Mouse (Mus musculus) embryonic facial prominence, embryonic 11.5 days (tissue): ENCODE results near the gene Erfe. TPM values are rescaled to one million over a fixed set of nuclear protein-coding genes. Genes with fewer than 3 reads are reported as not detected.

ENCODE experiments used
- ATAC-seq: fragments of 200-750 bp; cut with Nextera tagmentation; replicated peaks from 2 replicates; pipeline ENCODE4 v1.8.0; 2017; ENCODE audit warnings: low read depth; ENCODE audit not compliant: insufficient number of reproducible peaks, low FRiP score, low TSS enrichment
- DNase-seq: peaks from one replicate; pipeline ENCODE4 v3.0.0-alpha.2; 2015; ENCODE audit warnings: low spot score
- H3K27ac ChIP-seq: fragments of 300-500 bp; sonication (generic); replicated peaks from 2 replicates; pipeline ENCODE4 v1.5.1; 2014; ENCODE audit warnings: mild to moderate bottlenecking, low read depth, low read length, control low read depth
- H3K27me3 ChIP-seq: fragments of 300-500 bp; sonication (generic); 2 replicates; pipeline ENCODE4 v1.6.1; 2014; ENCODE audit warnings: mild to moderate bottlenecking, low read length, moderate library complexity, mixed read lengths; ENCODE audit not compliant: control insufficient read depth, insufficient read depth
- H3K36me3 ChIP-seq: fragments of 300-500 bp; sonication (generic); replicated peaks from 2 replicates; pipeline ENCODE4 v1.6.1; 2014; ENCODE audit warnings: low read depth, mild to moderate bottlenecking, low read length, moderate library complexity, mixed read lengths; ENCODE audit not compliant: control insufficient read depth, insufficient read depth
- H3K4me1 ChIP-seq: fragments of 300-500 bp; sonication (generic); 2 replicates; pipeline ENCODE4 v1.6.1; 2014; ENCODE audit warnings: low read length, mixed read lengths; ENCODE audit not compliant: control insufficient read depth, insufficient read depth
- H3K4me2 ChIP-seq: fragments of 300-500 bp; sonication (generic); 2 replicates; pipeline ENCODE4 v1.6.1; 2014; ENCODE audit warnings: low read depth, mild to moderate bottlenecking, control low read depth, low read length, moderate library complexity
- H3K4me3 ChIP-seq: fragments of 300-500 bp; sonication (generic); 2 replicates; pipeline ENCODE4 v1.5.1; 2014; ENCODE audit warnings: low read depth, low read length, control low read depth
- H3K9ac ChIP-seq: fragments of 300-500 bp; sonication (generic); replicated peaks from 2 replicates; pipeline ENCODE4 v1.6.1; 2014; ENCODE audit warnings: mild to moderate bottlenecking, control low read depth, low read length
- H3K9me3 ChIP-seq: fragments of 300-500 bp; sonication (generic); replicated peaks from 2 replicates; pipeline ENCODE4 v1.6.1; 2016; ENCODE audit warnings: mild to moderate bottlenecking, low read length, inconsistent platforms, mixed read lengths; ENCODE audit not compliant: control insufficient read depth
- WGBS: fragments of 180-500 bp; shearing (Covaris S2); extraction: QIAGEN DNeasy Blood & Tissue Kit; methylation state at CpG from one replicate; pipeline ENCODE4 v1.1.7; 2014; 5-methylcytosine and 5-hydroxymethylcytosine counted together
- polyA plus RNA-seq: library from polyadenylated mRNA; unstranded; fragments of >200 nt; fragmentation: Nextera tagmentation; extraction: Ambion mirVana; gene quantifications from 2 replicates; pipeline ENCODE4 v1.2.1, GENCODE M21; 2014

Gene Erfe
- 1.3 and 2.0 TPM in 2 replicates for polyA plus RNA-seq

DNA sequence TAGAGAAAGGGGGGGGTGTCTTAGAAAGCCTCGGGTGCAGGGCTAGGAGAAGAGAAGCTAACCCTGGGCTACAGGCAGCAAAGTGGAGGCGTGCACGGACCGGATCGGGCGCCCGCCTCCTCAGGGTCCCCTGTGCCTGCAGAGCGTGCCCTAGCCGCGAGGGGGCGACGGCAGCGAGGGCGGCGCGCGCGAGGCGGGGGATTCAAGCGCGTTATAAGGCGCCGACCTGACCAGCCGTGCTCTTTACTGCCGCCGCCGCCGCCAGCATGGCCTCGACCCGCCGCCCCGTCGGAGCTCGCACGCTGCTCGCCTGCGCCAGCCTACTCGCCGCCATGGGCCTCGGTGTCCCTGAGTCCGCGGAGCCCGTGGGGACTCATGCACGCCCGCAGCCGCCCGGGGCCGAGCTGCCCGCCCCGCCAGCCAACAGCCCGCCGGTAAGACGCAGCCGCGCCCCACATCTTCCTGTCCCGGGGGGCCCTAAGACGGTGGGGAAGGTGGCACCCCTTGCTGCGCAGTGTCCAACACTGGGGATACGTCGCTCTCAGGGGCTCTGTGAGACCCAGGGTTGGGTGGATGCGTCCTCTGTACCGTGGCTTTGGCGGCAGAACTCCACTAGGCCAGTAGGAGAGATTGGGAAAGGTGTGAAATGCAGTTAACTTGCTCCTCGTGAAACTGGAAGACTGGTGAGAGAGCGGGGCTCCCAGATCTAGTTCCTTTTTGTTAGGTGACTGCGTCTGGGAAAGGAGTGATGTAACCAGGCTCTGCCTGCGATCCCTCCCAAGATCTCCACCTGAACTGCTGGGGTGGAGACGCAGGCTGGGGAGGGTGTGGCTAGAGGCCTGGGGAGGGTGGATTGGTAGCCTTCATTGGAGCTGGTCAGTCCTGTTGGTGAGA, at the start of gene Erfe:
Erfe (plus strand) TSS at position 216 of the 894 bp plus-strand sequence.
- DNase-seq = peak; percentile 80
- under 1% methylated on average over 68 of the region's 68 CpGs for WGBS
- no peaks in the 10 kb centered on the region for H3K9me3 ChIP-seq
- peak within 1 kb of the TSS; percentile 93 for H3K4me2 ChIP-seq
- peaks cover 9% of the 10 kb centered on the region for H3K27me3 ChIP-seq
- H3K4me3 ChIP-seq = peak within 1 kb of the TSS; percentile 44
- ATAC-seq = peak; percentile 63; the same call in 1 of the 2 replicates
- no peaks in the 10 kb centered on the region; the same call in 1 of the 2 replicates for H3K4me1 ChIP-seq
- H3K9ac ChIP-seq = peak within 1 kb of the TSS; percentile 74
- H3K27ac ChIP-seq = no peak within 1 kb of the TSS
- 0 out of 2 replicates have a peak, but pooled peaks cover 2% of the 10 kb centered on the region for H3K36me3 ChIP-seq

DNA sequence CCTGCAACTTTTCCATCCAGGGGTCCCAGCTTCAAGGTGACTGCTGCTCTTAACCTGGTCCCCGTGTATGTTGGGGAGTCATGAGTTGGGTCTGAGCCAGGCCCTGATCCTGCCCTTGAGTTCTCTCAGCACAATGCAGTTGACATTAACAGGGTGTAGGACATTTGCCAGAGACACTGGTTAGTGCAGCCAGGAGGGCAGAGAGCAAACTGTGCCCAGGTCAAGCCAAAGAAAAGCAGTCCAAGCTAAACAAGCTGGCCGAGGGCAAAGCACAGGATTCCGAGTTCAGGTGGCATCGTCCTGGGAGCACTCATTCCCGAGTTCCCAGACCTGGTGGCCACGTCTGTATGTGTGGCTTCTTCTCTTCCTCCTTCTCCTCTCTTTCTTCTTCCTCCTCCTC, 48.6 kb upstream of the Erfe start:
- no peak overlapping the region for H3K27ac ChIP-seq
- no peaks in the 10 kb centered on the region for H3K9me3 ChIP-seq
- WGBS = 81% methylated on average over 6 of the region's 6 CpGs
- no peak overlapping the region for H3K4me2 ChIP-seq
- ATAC-seq (no peak), DNase-seq (no peak)
- no peaks in the 10 kb centered on the region for H3K27me3 ChIP-seq
- H3K36me3 ChIP-seq = no peaks in the 10 kb centered on the region
- H3K4me3 ChIP-seq = no peak overlapping the region
- H3K4me1 ChIP-seq = no peaks in the 10 kb centered on the region
- no peak overlapping the region for H3K9ac ChIP-seq

DNA sequence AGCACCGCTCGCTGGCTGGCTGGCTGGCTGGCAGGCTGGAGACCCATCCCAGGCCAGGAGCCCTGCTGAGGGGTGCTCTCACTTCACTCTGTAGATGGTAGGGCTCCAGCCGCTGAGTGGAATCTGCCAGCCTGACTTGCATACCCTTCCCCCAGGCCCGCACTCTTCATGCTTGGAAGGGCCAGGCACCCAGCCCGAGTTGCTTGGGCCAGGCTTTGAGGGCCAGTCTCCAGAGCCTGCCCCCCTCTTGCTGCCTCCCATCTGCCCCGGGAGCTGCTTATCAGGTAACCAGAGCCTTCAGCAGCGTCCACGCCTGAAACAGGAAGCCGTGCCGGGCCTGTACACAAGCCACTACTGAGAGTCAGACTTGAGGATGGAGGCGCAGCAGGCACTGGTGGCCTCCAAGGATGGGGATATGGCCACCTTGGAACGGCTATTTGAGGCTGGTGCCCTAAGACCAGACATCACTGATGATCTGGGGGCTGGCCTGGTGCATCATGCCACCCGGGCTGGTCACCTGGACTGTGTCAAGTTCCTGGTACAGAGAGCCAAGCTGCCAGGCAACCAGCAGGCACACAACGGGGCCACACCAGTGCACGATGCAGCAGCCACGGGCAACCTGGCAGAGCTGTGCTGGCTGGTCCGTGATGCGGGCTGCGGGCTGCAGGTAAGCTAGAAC, 44.3 kb upstream of the Erfe start, which contains the start of gene Espnl:
Espnl (plus strand) TSS at position 316 of the 679 bp plus-strand sequence.
- no peaks in the 10 kb centered on the region for H3K9me3 ChIP-seq
- no peak within 1 kb of the TSS for H3K27ac ChIP-seq
- H3K27me3 ChIP-seq = no peaks in the 10 kb centered on the region
- H3K36me3 ChIP-seq = no peaks in the 10 kb centered on the region
- no peak for ATAC-seq
- no peaks in the 10 kb centered on the region for H3K4me1 ChIP-seq
- WGBS = 66% methylated on average over 19 of the region's 19 CpGs
- H3K4me2 ChIP-seq = no peak within 1 kb of the TSS
- no peak for DNase-seq
- no peak within 1 kb of the TSS for H3K4me3 ChIP-seq
- peak within 1 kb of the TSS; percentile 6; the same call in 1 of the 2 replicates for H3K9ac ChIP-seq

GRCm38 (mm10) chr1:91324646-91325045, 41.6 kb upstream of the Erfe start:
- no peak for ATAC-seq
- H3K27ac ChIP-seq = no peak overlapping the region

GRCm38 (mm10) chr1:91325488-91326042, 40.7 kb upstream of the Erfe start:
- Histone ChIP-seq H3K4me1 (no peaks in the 10 kb centered on the region), H3K9ac (no peak overlapping the region), H3K36me3 (no peaks in the 10 kb centered on the region), H3K27ac (no peak overlapping the region), H3K4me2 (no peak overlapping the region), H3K4me3 (no peak overlapping the region), H3K27me3 (no peaks in the 10 kb centered on the region), H3K9me3 (no peaks in the 10 kb centered on the region)
- 63% methylated on average over 4 of the region's 4 CpGs for WGBS
- ATAC-seq (no peak), DNase-seq (no peak)

More at GRCm38 (mm10) chr1:91324646-91325045, 41.6 kb upstream of the Erfe start:
- H3K9me3 ChIP-seq = no peaks in the 10 kb centered on the region
- no peaks in the 10 kb centered on the region for H3K36me3 ChIP-seq
- no peak overlapping the region for H3K9ac ChIP-seq
- H3K4me3 ChIP-seq = no peak overlapping the region
- WGBS = 61% methylated on average over 2 of the region's 2 CpGs
- H3K27me3 ChIP-seq = no peaks in the 10 kb centered on the region
- H3K4me1 ChIP-seq = no peaks in the 10 kb centered on the region
- DNase-seq = no peak
- H3K4me2 ChIP-seq = no peak overlapping the region

DNA sequence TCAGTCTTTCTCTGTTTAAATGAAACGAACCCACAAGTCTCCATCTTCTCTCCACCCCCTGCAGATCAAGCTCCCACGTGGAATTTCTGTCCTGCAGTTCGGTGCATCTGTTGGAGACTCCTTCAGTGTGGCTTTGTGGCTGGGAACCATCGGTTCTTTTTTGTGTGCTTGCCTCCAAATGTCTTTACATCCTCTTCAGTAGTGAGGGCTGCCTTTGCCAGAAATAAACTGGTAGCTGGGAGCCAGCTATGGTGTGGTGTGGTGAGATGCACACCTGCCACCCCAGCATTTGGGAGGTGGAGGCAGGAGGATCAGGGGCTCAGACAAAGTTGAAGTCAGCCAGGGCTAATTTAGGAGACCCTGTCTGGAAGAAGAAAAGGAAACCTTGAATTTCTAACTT, 34.1 kb upstream of the Erfe start:
- no peaks in the 10 kb centered on the region for H3K36me3 ChIP-seq
- H3K9ac ChIP-seq = no peak overlapping the region
- ATAC-seq = no peak
- H3K27me3 ChIP-seq = no peaks in the 10 kb centered on the region
- WGBS = 59% methylated on average over 4 of the region's 4 CpGs
- no peak overlapping the region for H3K27ac ChIP-seq
- DNase-seq = no peak
- H3K4me3 ChIP-seq = no peak overlapping the region
- H3K4me2 ChIP-seq = no peak overlapping the region
- H3K9me3 ChIP-seq = no peaks in the 10 kb centered on the region
- H3K4me1 ChIP-seq = no peaks in the 10 kb centered on the region

GRCm38 (mm10) chr1:91333582-91333981, 32.6 kb upstream of the Erfe start:
- Histone ChIP-seq H3K9me3 (no peaks in the 10 kb centered on the region), H3K27ac (no peak overlapping the region), H3K27me3 (no peaks in the 10 kb centered on the region), H3K4me2 (no peak overlapping the region), H3K4me3 (no peak overlapping the region), H3K36me3 (no peaks in the 10 kb centered on the region), H3K9ac (no peak overlapping the region), H3K4me1 (no peaks in the 10 kb centered on the region)
- ATAC-seq = no peak
- no peak for DNase-seq
